Mouse (Mus musculus): ENCODE data around the gene Ccdc153. TPM values are rescaled to one million over a fixed set of nuclear protein-coding genes. Genes with fewer than 3 reads are reported as not detected.

Gene Ccdc153
- polyA plus RNA-seq, 1 experiment from 2014 or later, result not detected

- Histone ChIP-seq H3K27me3 (no peaks in the 10 kb centered on the region), H3K36me3 (no peaks in the 10 kb centered on the region), H3K9ac (no peak overlapping the region), H3K27ac (no peak overlapping the region), H3K4me1 (no peaks in the 10 kb centered on the region), H3K9me3 (no peaks in the 10 kb centered on the region), H3K4me2 (replicated peaks) (no peak overlapping the region), H3K4me3 (no peak overlapping the region)
- WGBS, result 46% methylated on average over 2 of the region's 2 CpGs
- ATAC-seq (ENCODE audit: insufficient number of reproducible peaks, insufficient read depth, low FRiP score, low TSS enrichment), result no peak
These were observed 3.1 kb downstream of the Ccdc153 start for GRCm38 (mm10) chr9:44243621-44244020.

- H3K4me2 ChIP-seq (replicated peaks), result no peak overlapping the region
- no peak overlapping the region for H3K9ac ChIP-seq
- no peaks in the 10 kb centered on the region for H3K36me3 ChIP-seq
- H3K27me3 ChIP-seq, result no peaks in the 10 kb centered on the region
- ATAC-seq (ENCODE audit: insufficient number of reproducible peaks, insufficient read depth, low FRiP score, low TSS enrichment), result no peak
- WGBS, result 83% methylated on average over 6 of the region's 6 CpGs
- no peak overlapping the region for H3K4me3 ChIP-seq
- no peak overlapping the region for H3K27ac ChIP-seq
- no peaks in the 10 kb centered on the region for H3K9me3 ChIP-seq
- H3K4me1 ChIP-seq, result 0 out of 2 replicates have a peak, but pooled peaks cover 4% of the 10 kb centered on the region
These were observed 7.4 kb downstream of the Ccdc153 start for GRCm38 (mm10) chr9:44247907-44248306.

GRCm38 (mm10) chr9:44249181-44250146 is 9.0 kb downstream of the Ccdc153 start:
- peak overlapping the region; percentile 31 for H3K4me2 ChIP-seq (replicated peaks)
- H3K36me3 ChIP-seq, result no peaks in the 10 kb centered on the region
- H3K27ac ChIP-seq, result no peak overlapping the region
- H3K27me3 ChIP-seq, result no peaks in the 10 kb centered on the region
- 47% methylated on average over 26 of the region's 26 CpGs for WGBS
- H3K4me3 ChIP-seq, result no peak overlapping the region
- no peak overlapping the region for H3K9ac ChIP-seq
- peaks cover 12% of the 10 kb centered on the region for H3K4me1 ChIP-seq
- no peaks in the 10 kb centered on the region for H3K9me3 ChIP-seq
- ATAC-seq (ENCODE audit: insufficient number of reproducible peaks, insufficient read depth, low FRiP score, low TSS enrichment), result no peak

DNA sequence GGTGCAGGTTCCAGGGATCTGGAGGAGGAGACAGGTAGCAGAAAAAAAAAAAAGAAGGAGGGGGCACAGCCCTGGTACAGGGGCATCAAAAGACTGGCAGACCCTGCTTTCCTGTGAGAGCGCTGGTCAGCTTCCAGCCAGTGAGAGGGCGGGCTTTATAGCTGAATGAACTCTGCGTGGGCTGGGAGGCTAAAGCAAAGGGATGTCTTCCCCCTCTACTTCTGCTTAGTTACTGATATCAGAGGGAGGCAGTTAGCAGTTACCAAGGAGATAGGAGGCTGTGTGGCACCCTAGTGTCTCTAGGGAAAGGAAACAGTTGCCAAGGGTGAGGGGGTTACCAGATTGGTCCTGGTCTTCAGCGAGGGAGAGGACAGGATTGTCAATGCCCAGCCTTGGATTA is 10.0 kb downstream of the Ccdc153 start:
- Histone ChIP-seq H3K27me3 (no peaks in the 10 kb centered on the region), H3K4me2 (replicated peaks) (no peak overlapping the region), H3K27ac (no peak overlapping the region), H3K9me3 (no peaks in the 10 kb centered on the region), H3K4me1 (peaks cover 22% of the 10 kb centered on the region), H3K9ac (no peak overlapping the region), H3K4me3 (no peak overlapping the region), H3K36me3 (no peaks in the 10 kb centered on the region)
- no peak for ATAC-seq (ENCODE audit: insufficient number of reproducible peaks, insufficient read depth, low FRiP score, low TSS enrichment)
- WGBS, result 60% methylated on average over 4 of the region's 4 CpGs

DNA sequence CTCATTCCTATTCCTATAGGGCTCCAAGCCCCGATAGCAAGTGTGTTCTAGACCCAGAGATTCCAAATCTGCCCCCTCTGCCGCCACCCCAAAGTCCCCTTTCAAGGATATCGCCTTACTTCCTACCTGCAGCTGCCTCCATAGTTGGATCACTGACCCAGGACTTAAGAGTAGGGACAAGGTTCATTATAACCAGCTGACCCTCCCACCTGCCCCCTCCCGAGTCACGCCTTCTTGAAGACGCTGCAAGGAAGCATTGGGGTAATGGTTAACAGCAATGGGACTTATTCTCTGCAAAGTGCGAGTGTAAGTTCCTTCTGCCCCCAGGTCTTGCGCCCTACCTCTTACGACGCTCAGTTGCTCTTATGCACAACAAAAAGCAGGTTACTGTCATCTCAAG is 10.8 kb downstream of the Ccdc153 start, which contains the start of gene Pdzd3:
Gene Pdzd3 (minus strand): TSS at position 158 of the 400 bp plus-strand sequence.
- Histone ChIP-seq H3K4me2 (replicated peaks) (no peak within 1 kb of the TSS), H3K27ac (no peak within 1 kb of the TSS), H3K36me3 (no peaks in the 10 kb centered on the region), H3K9ac (no peak within 1 kb of the TSS), H3K4me3 (no peak within 1 kb of the TSS), H3K9me3 (no peaks in the 10 kb centered on the region), H3K27me3 (0 out of 2 replicates have a peak, but pooled peaks cover 2% of the 10 kb centered on the region), H3K4me1 (peaks cover 22% of the 10 kb centered on the region)
- 73% methylated on average over 10 of the region's 10 CpGs for WGBS
- no peak for ATAC-seq (ENCODE audit: insufficient number of reproducible peaks, insufficient read depth, low FRiP score, low TSS enrichment)

- H3K27ac ChIP-seq, result no peak overlapping the region
These were observed 13.0 kb downstream of the Ccdc153 start for GRCm38 (mm10) chr9:44253441-44253840.

GRCm38 (mm10) chr9:44254508-44255135 is 14.1 kb downstream of the Ccdc153 start:
- Histone ChIP-seq H3K9ac (no peak overlapping the region), H3K27ac (no peak overlapping the region), H3K4me2 (replicated peaks) (no peak overlapping the region), H3K27me3 (0 out of 2 replicates have a peak, but pooled peaks cover 3% of the 10 kb centered on the region), H3K9me3 (no peaks in the 10 kb centered on the region), H3K4me3 (no peak overlapping the region), H3K36me3 (no peaks in the 10 kb centered on the region), H3K4me1 (peaks cover 21% of the 10 kb centered on the region)
- peak; percentile 31; the same call in 1 of the 2 replicates for ATAC-seq (ENCODE audit: insufficient number of reproducible peaks, insufficient read depth, low FRiP score, low TSS enrichment)
- 10% methylated on average over 5 of the region's 5 CpGs for WGBS

More at GRCm38 (mm10) chr9:44253441-44253840, 13.0 kb downstream of the Ccdc153 start:
- 81% methylated on average over 6 of the region's 6 CpGs for WGBS
- no peaks in the 10 kb centered on the region for H3K36me3 ChIP-seq
- peaks cover 22% of the 10 kb centered on the region for H3K4me1 ChIP-seq
- no peak overlapping the region for H3K4me3 ChIP-seq
- H3K27me3 ChIP-seq, result 0 out of 2 replicates have a peak, but pooled peaks cover 3% of the 10 kb centered on the region
- ATAC-seq (ENCODE audit: insufficient number of reproducible peaks, insufficient read depth, low FRiP score, low TSS enrichment), result no peak
- H3K9ac ChIP-seq, result no peak overlapping the region
- H3K4me2 ChIP-seq (replicated peaks), result no peak overlapping the region
- no peaks in the 10 kb centered on the region for H3K9me3 ChIP-seq

GRCm38 (mm10) chr9:44255136-44255521 is 14.7 kb downstream of the Ccdc153 start:
- 50% methylated on average over 6 of the region's 6 CpGs for WGBS
- Histone ChIP-seq H3K4me1 (peaks cover 18% of the 10 kb centered on the region), H3K27me3 (0 out of 2 replicates have a peak, but pooled peaks cover 3% of the 10 kb centered on the region), H3K4me2 (replicated peaks) (no peak overlapping the region), H3K9me3 (no peaks in the 10 kb centered on the region), H3K4me3 (no peak overlapping the region), H3K27ac (no peak overlapping the region), H3K36me3 (no peaks in the 10 kb centered on the region), H3K9ac (no peak overlapping the region)
- ATAC-seq (ENCODE audit: insufficient number of reproducible peaks, insufficient read depth, low FRiP score, low TSS enrichment), result no peak

DNA sequence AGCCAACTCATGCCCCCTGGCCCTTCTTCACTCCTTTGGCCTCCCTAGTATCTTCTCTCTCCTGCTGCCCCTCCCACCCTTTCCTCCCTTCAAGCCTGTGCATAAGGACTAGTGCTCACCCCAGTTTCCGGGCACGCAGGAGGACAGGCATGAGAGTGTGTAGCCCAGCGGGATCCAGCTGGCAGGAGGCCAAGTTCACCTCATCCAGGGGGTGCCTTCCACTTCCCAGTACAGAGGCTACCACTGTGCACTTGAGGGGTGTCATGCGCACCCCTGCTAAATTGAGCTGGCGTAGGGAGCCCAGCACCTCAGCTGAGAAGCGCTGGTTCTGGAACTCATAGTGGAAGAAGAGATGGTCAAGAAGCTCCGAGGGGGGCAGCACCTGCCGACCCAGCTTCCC is 15.7 kb downstream of the Ccdc153 start:
- 77% methylated on average over 8 of the region's 8 CpGs for WGBS
- 0 out of 2 replicates have a peak, but pooled peaks have one; percentile 26 for ATAC-seq (ENCODE audit: insufficient number of reproducible peaks, insufficient read depth, low FRiP score, low TSS enrichment)

DNA sequence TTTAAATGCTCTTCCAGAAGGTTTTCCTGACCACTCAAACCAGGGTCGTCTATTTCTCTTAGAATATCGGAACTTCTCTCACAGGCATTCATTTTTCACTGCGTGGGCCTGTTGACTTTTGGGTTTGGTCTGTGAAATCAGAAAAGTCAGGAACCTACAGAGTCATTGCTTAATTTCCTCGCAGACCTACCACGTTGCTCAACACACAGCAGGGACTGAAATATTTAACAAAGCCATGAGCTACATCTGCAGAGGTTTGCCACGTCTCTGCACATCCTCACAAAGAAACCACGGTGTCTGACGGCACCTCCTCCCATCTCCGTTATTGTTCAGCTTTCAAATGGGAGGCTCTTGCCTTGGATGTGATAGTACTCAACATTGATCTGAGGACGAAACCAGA is 18.5 kb downstream of the Ccdc153 start:
- Histone ChIP-seq H3K4me3 (no peak overlapping the region), H3K4me1 (peaks cover 13% of the 10 kb centered on the region), H3K36me3 (no peaks in the 10 kb centered on the region), H3K27me3 (0 out of 2 replicates have a peak, but pooled peaks cover 3% of the 10 kb centered on the region), H3K27ac (no peak overlapping the region), H3K4me2 (replicated peaks) (no peak overlapping the region), H3K9me3 (no peaks in the 10 kb centered on the region), H3K9ac (no peak overlapping the region)
- WGBS, result 86% methylated on average over 10 of the region's 10 CpGs
- no peak for ATAC-seq (ENCODE audit: insufficient number of reproducible peaks, insufficient read depth, low FRiP score, low TSS enrichment)

More for the DNA sequence above, 15.7 kb downstream of the Ccdc153 start:
- Histone ChIP-seq H3K36me3 (no peaks in the 10 kb centered on the region), H3K9me3 (no peaks in the 10 kb centered on the region), H3K9ac (no peak overlapping the region), H3K4me2 (replicated peaks) (no peak overlapping the region), H3K27ac (no peak overlapping the region), H3K4me3 (no peak overlapping the region), H3K4me1 (peaks cover 18% of the 10 kb centered on the region), H3K27me3 (0 out of 2 replicates have a peak, but pooled peaks cover 3% of the 10 kb centered on the region)

GRCm38 (mm10) chr9:44261388-44261787 is 20.9 kb downstream of the Ccdc153 start:
- no peak for ATAC-seq (ENCODE audit: insufficient number of reproducible peaks, insufficient read depth, low FRiP score, low TSS enrichment)
- Histone ChIP-seq H3K4me3 (no peak overlapping the region), H3K4me2 (replicated peaks) (no peak overlapping the region), H3K27ac (no peak overlapping the region), H3K27me3 (0 out of 2 replicates have a peak, but pooled peaks cover under 1% of the 10 kb centered on the region), H3K4me1 (0 out of 2 replicates have a peak, but pooled peaks cover under 1% of the 10 kb centered on the region), H3K9me3 (no peaks in the 10 kb centered on the region), H3K9ac (no peak overlapping the region), H3K36me3 (no peaks in the 10 kb centered on the region)
- 81% methylated on average over 14 of the region's 14 CpGs for WGBS

All from embryonic facial prominence, embryonic 12.5 days (tissue).